Mouse (Mus musculus) gastrocnemius, postnatal 36 days (tissue): ENCODE results near the gene Tsr1. TPM values are rescaled to one million over a fixed set of nuclear protein-coding genes. Genes with fewer than 3 reads are reported as not detected.

Experiments used
- DNase-seq, 2 experiments: peaks; one replicate each; pipeline ENCODE4 v3.0.0; 2022
- intact Hi-C: fragments of 180-260 bp; cut with DNase I; formaldehyde crosslinking; loops from one replicate; pipeline ENCODE4 v1.15.1; 2025
- microRNA-seq, 2 experiments: library from miRNA; unstranded; fragments of <30 nt; microRNA quantifications; one replicate each; pipeline ENCODE4 v1.2.0; 2021
- total RNA-seq, 2 experiments: library from RNA; stranded (reverse); gene quantifications; 2 replicates each; pipeline ENCODE4 v1.2.3; 2021

Tsr1 gene
- total RNA-seq, 2 experiments from 2014 or later, result 16.8 to 25.2 TPM

DNA sequence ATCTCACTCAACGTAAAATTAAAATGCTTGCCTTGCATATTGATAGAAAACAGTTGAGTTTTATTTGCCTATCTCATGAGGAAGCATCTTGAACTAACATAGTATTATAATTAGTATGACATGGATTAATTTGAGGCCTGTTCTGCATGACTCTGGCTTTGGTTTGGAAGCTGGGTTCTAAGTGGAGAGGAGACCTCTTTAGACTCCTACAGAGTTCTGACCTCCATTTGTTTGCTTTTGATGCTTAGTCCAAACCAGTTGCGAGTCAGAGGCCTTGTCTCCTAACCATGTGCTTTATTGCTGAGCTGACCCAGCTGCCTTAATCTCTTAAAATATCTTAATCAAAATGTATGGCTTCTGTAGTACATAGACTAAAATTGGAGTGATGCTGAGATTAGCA is 59.7 kb downstream of the Tsr1 start:
- intact Hi-C loops, result no loop called here
- DNase-seq, result no peak

Small RNA genes within 50 kb of the gene (microRNA-seq; reads per million reads assigned to microRNA genes)
- gene Mir6926, result 0 reads per million in 2 experiments

Other genes with a start within 250 kb of the Tsr1 start
- 10 to 100 TPM; 88.1 to 96.6 TPM for gene Cluh, start 248.6 kb upstream of the Tsr1 start, total RNA-seq
- 100 to 1,000 TPM; 108 to 109 TPM for gene Pafah1b1, start 173.4 kb upstream of the Tsr1 start, total RNA-seq
- 10 to 100 TPM in 1 of 2 experiments, 1 to 10 TPM in 1; 8.5 to 10.3 TPM for gene Mettl16, start 127.2 kb upstream of the Tsr1 start, total RNA-seq
- gene Mnt, start 67.2 kb upstream of the Tsr1 start, total RNA-seq, result 1 to 10 TPM; 6.4 to 7.1 TPM
- 1 to 10 TPM; 1.4 to 1.9 TPM for gene Sgsm2, start 1.0 kb upstream of the Tsr1 start, total RNA-seq
- 10 to 100 TPM in 1 of 2 experiments, 1 to 10 TPM in 1; 8.4 to 11.4 TPM for gene Smg6, start 27.8 kb downstream of the Tsr1 start, total RNA-seq
- 10 to 100 TPM; 18.6 to 18.9 TPM for gene Srr, start 27.9 kb downstream of the Tsr1 start, total RNA-seq